Mouse (Mus musculus): ENCODE results near the gene Hsd11b1.

Hsd11b1 gene

GRCm38 (mm10) chr1:193194416-193195140 lies 69.3 kb downstream of the Hsd11b1 start:
- POLR2A ChIA-PET: interaction anchor here in 3 of 4 experiments (0.6 to 0.7 kb wide), 5 partner anchors 30 to 214 kb away, joined by 3 to 5 read pairs (median 3); no protein-coding TSS in a partner anchor
- CTCF ChIA-PET: no interaction called here

DNA sequence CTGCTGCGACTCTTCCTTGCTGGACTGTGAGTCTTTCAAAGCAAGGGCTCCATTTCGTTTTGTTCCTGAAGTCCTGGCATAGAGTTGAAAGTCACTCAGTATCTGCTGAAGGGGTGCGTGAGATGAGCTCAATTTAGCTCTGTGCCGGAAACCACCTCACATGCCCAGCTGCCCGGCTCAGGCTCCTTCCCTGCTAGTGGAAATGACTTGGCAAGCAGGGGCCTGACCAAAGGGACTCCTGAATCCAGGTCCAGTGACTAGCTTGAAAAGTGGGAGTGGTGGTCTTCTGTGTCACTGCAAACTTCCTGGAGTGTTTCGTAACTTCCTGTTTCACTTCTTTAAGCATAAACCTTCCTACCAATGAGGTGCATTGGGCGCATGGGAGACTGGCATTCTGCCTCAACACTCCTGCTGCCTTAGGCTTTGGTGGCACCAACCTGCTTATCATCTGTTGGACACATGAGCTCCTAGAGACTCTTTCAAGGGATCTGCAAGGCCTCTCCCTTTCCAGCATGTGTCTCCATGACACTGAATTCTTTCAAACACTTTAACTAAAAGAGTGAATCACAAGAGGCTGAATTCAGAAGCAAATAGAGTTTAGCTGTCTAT lies 72.1 kb downstream of the Hsd11b1 start:
- CTCF ChIA-PET: no interaction called here
- POLR2A ChIA-PET: interaction anchor here in 1 of 4 experiments (0.6 kb wide), 1 partner anchor 338 kb away, joined by 4 read pairs; no protein-coding TSS in a partner anchor

GRCm38 (mm10) chr1:193189771-193190170 lies 74.1 kb downstream of the Hsd11b1 start:
- CTCF ChIA-PET: interaction anchor here in 2 of 4 experiments (1.0 to 1.2 kb wide), 2 partner anchors 187 to 193 kb away, joined by 3 read pairs; no protein-coding TSS in a partner anchor
- POLR2A ChIA-PET: interaction anchor here in 2 of 4 experiments (1.3 to 1.7 kb wide), 3 partner anchors 8 to 444 kb away, joined by 3 to 7 read pairs (median 4); no protein-coding TSS in a partner anchor

- ChIA-PET POLR2A (interaction anchor here in 2 of 4 experiments (0.8 to 1.7 kb wide), 4 partner anchors 9 to 29 kb away, joined by 3 to 7 read pairs (median 4); no protein-coding TSS in a partner anchor), CTCF (no interaction called here)
These were observed 74.7 kb downstream of the Hsd11b1 start for GRCm38 (mm10) chr1:193189151-193189621.

GRCm38 (mm10) chr1:193188257-193188656 lies 75.6 kb downstream of the Hsd11b1 start:
- POLR2A ChIA-PET: interaction anchor here in 2 of 4 experiments (0.7 to 0.8 kb wide), 2 partner anchors 14 to 111 kb away, joined by 3 to 5 read pairs; no protein-coding TSS in a partner anchor

GRCm38 (mm10) chr1:193181104-193181503 lies 82.8 kb downstream of the Hsd11b1 start:
- ChIA-PET CTCF (no interaction called here), POLR2A (no interaction called here)

More at GRCm38 (mm10) chr1:193188257-193188656, 75.6 kb downstream of the Hsd11b1 start:
- CTCF ChIA-PET: interaction anchor here in 1 of 4 experiments (0.7 kb wide), 1 partner anchor 26 kb away, joined by 8 read pairs; no protein-coding TSS in a partner anchor

- ChIA-PET CTCF (interaction anchor here in 2 of 4 experiments (0.6 to 1.6 kb wide), 5 partner anchors 44 to 1211 kb away, joined by 3 to 4 read pairs (median 4); partner anchors contain the start of gene Diexf (in 1 of the 2)), POLR2A (interaction anchor here in 3 of 4 experiments (0.6 to 4.1 kb wide), 25 partner anchors 10 to 724 kb away, joined by 3 to 22 read pairs (median 4); partner anchors contain the start of genes Diexf (in 3 of the 3), Irf6 (in 2 of the 3) and G0s2 (in 1 of the 3))
These were observed 89.6 kb downstream of the Hsd11b1 start for GRCm38 (mm10) chr1:193174143-193174733.

DNA sequence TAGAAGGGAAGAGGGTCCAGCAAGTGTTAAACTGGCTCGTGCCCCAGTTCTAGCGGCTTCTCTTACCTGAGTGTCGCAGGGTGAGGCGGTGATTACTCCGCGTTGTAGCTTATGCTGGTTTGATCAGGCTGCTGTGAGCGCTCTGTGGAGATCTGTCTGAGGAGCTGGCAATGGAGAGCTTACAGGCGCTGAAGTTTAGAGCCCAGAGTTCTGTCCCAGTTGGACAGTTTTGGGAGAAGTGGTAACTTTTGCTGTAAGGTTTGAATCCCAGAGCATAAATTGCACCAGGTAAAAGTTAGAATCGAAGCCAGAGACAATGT lies 90.1 kb downstream of the Hsd11b1 start:
- CTCF ChIA-PET: interaction anchor here in 2 of 4 experiments (0.9 to 1.6 kb wide), 4 partner anchors 43 to 209 kb away, joined by 3 to 4 read pairs (median 4); partner anchors contain the start of gene Diexf (in 1 of the 2)
- POLR2A ChIA-PET: interaction anchor here in 3 of 4 experiments (0.6 to 4.1 kb wide), 24 partner anchors 10 to 724 kb away, joined by 3 to 22 read pairs (median 4); partner anchors contain the start of genes Diexf (in 2 of the 3), Irf6 (in 2 of the 3) and G0s2 (in 1 of the 3)

GRCm38 (mm10) chr1:193172991-193173809 lies 90.7 kb downstream of the Hsd11b1 start:
- ChIA-PET POLR2A (interaction anchor here in 3 of 4 experiments (0.7 to 4.1 kb wide), 24 partner anchors 9 to 723 kb away, joined by 3 to 22 read pairs (median 4); partner anchors contain the start of genes Diexf (in 2 of the 3), Irf6 (in 2 of the 3), G0s2 (in 1 of the 3) and Traf3ip3 (in 1 of the 3)), CTCF (interaction anchor here in 2 of 4 experiments (0.9 to 1.6 kb wide), 4 partner anchors 43 to 209 kb away, joined by 3 to 4 read pairs (median 4); partner anchors contain the start of gene Diexf (in 1 of the 2))

Measured in embryonic stem cell, embryonic (primary cell).